Mouse (Mus musculus): ENCODE data around the gene Cdk19. TPM values are rescaled to one million over a fixed set of nuclear protein-coding genes. Genes with fewer than 3 reads are reported as not detected.

The Cdk19 gene
- polyA plus RNA-seq, 1 experiment from 2014 or later, result 7.0 TPM

- 71% methylated on average over 3 of the region's 3 CpGs for WGBS
Observed at GRCm38 (mm10) chr10:40446630-40447029, 107.3 kb downstream of the Cdk19 start.

GRCm38 (mm10) chr10:40447295-40447694 is 107.9 kb downstream of the Cdk19 start:
- H3K36me3 ChIP-seq (ENCODE audit: control insufficient read depth, insufficient read depth), result no peaks in the 10 kb centered on the region
- no peak overlapping the region for H3K4me2 ChIP-seq (ENCODE audit: low read depth, low read length)
- H3K4me1 ChIP-seq (ENCODE audit: control insufficient read depth, insufficient read depth, low read length), result peaks cover 13% of the 10 kb centered on the region
- H3K27ac ChIP-seq (ENCODE audit: low read length), result no peak overlapping the region
- no peaks in the 10 kb centered on the region for H3K9me3 ChIP-seq (replicated peaks; ENCODE audit: control insufficient read depth, low read length)
- no peaks in the 10 kb centered on the region for H3K27me3 ChIP-seq (ENCODE audit: control insufficient read depth, insufficient read depth, low read length)
- no peak overlapping the region for H3K9ac ChIP-seq (ENCODE audit: low read length)
- WGBS, result 49% methylated on average over 3 of the region's 3 CpGs
- H3K4me3 ChIP-seq (ENCODE audit: low read length), result no peak overlapping the region
- ATAC-seq (replicated peaks; ENCODE audit: extremely low read depth, insufficient read depth, low FRiP score), result no peak

More at GRCm38 (mm10) chr10:40446630-40447029, 107.3 kb downstream of the Cdk19 start:
- H3K36me3 ChIP-seq (ENCODE audit: control insufficient read depth, insufficient read depth), result no peaks in the 10 kb centered on the region
- no peak for ATAC-seq (replicated peaks; ENCODE audit: extremely low read depth, insufficient read depth, low FRiP score)
- H3K4me3 ChIP-seq (ENCODE audit: low read length), result no peak overlapping the region
- H3K9ac ChIP-seq (ENCODE audit: low read length), result no peak overlapping the region
- H3K27me3 ChIP-seq (ENCODE audit: control insufficient read depth, insufficient read depth, low read length), result no peaks in the 10 kb centered on the region
- peaks cover 6% of the 10 kb centered on the region for H3K4me1 ChIP-seq (ENCODE audit: control insufficient read depth, insufficient read depth, low read length)
- H3K4me2 ChIP-seq (ENCODE audit: low read depth, low read length), result no peak overlapping the region
- H3K9me3 ChIP-seq (replicated peaks; ENCODE audit: control insufficient read depth, low read length), result no peaks in the 10 kb centered on the region
- H3K27ac ChIP-seq (ENCODE audit: low read length), result no peak overlapping the region

- Histone ChIP-seq H3K4me1 (ENCODE audit: control insufficient read depth, insufficient read depth, low read length) (peaks cover 13% of the 10 kb centered on the region), H3K36me3 (ENCODE audit: control insufficient read depth, insufficient read depth) (no peaks in the 10 kb centered on the region), H3K27ac (ENCODE audit: low read length) (peak overlapping the region; percentile 53; the same call in 1 of the 2 replicates), H3K9me3 (replicated peaks; ENCODE audit: control insufficient read depth, low read length) (no peaks in the 10 kb centered on the region), H3K27me3 (ENCODE audit: control insufficient read depth, insufficient read depth, low read length) (no peaks in the 10 kb centered on the region), H3K4me2 (ENCODE audit: low read depth, low read length) (no peak overlapping the region), H3K4me3 (ENCODE audit: low read length) (no peak overlapping the region), H3K9ac (ENCODE audit: low read length) (no peak overlapping the region)
- WGBS, result 50% methylated on average over 5 of the region's 5 CpGs
- no peak for ATAC-seq (replicated peaks; ENCODE audit: extremely low read depth, insufficient read depth, low FRiP score)
Observed at GRCm38 (mm10) chr10:40447921-40448320, 108.6 kb downstream of the Cdk19 start.

- Histone ChIP-seq H3K27me3 (ENCODE audit: control insufficient read depth, insufficient read depth, low read length) (no peaks in the 10 kb centered on the region), H3K9ac (ENCODE audit: low read length) (no peak overlapping the region), H3K36me3 (ENCODE audit: control insufficient read depth, insufficient read depth) (no peaks in the 10 kb centered on the region), H3K9me3 (replicated peaks; ENCODE audit: control insufficient read depth, low read length) (no peaks in the 10 kb centered on the region), H3K27ac (ENCODE audit: low read length) (peak overlapping the region; percentile 53; the same call in 1 of the 2 replicates), H3K4me2 (ENCODE audit: low read depth, low read length) (no peak overlapping the region), H3K4me3 (ENCODE audit: low read length) (no peak overlapping the region), H3K4me1 (ENCODE audit: control insufficient read depth, insufficient read depth, low read length) (peaks cover 13% of the 10 kb centered on the region)
- 41% methylated on average over 3 of the region's 3 CpGs for WGBS
- no peak for ATAC-seq (replicated peaks; ENCODE audit: extremely low read depth, insufficient read depth, low FRiP score)
Observed at GRCm38 (mm10) chr10:40448444-40448843, 109.1 kb downstream of the Cdk19 start.

GRCm38 (mm10) chr10:40449571-40449970 is 110.2 kb downstream of the Cdk19 start:
- Histone ChIP-seq H3K9me3 (replicated peaks; ENCODE audit: control insufficient read depth, low read length) (no peaks in the 10 kb centered on the region), H3K27me3 (ENCODE audit: control insufficient read depth, insufficient read depth, low read length) (no peaks in the 10 kb centered on the region), H3K4me2 (ENCODE audit: low read depth, low read length) (no peak overlapping the region), H3K4me1 (ENCODE audit: control insufficient read depth, insufficient read depth, low read length) (peaks cover 13% of the 10 kb centered on the region), H3K27ac (ENCODE audit: low read length) (no peak overlapping the region), H3K36me3 (ENCODE audit: control insufficient read depth, insufficient read depth) (no peaks in the 10 kb centered on the region), H3K4me3 (ENCODE audit: low read length) (no peak overlapping the region), H3K9ac (ENCODE audit: low read length) (no peak overlapping the region)
- ATAC-seq (replicated peaks; ENCODE audit: extremely low read depth, insufficient read depth, low FRiP score), result no peak; the same call in 1 of the 2 replicates
- 91% methylated on average over 6 of the region's 6 CpGs for WGBS

- Histone ChIP-seq H3K9me3 (replicated peaks; ENCODE audit: control insufficient read depth, low read length) (no peaks in the 10 kb centered on the region), H3K27me3 (ENCODE audit: control insufficient read depth, insufficient read depth, low read length) (no peaks in the 10 kb centered on the region), H3K4me3 (ENCODE audit: low read length) (no peak overlapping the region), H3K9ac (ENCODE audit: low read length) (no peak overlapping the region), H3K4me1 (ENCODE audit: control insufficient read depth, insufficient read depth, low read length) (peaks cover 13% of the 10 kb centered on the region), H3K27ac (ENCODE audit: low read length) (no peak overlapping the region), H3K36me3 (ENCODE audit: control insufficient read depth, insufficient read depth) (no peaks in the 10 kb centered on the region), H3K4me2 (ENCODE audit: low read depth, low read length) (no peak overlapping the region)
- WGBS, result 92% methylated on average over 4 of the region's 4 CpGs
- no peak for ATAC-seq (replicated peaks; ENCODE audit: extremely low read depth, insufficient read depth, low FRiP score)
Observed at GRCm38 (mm10) chr10:40450171-40450570, 110.8 kb downstream of the Cdk19 start.

GRCm38 (mm10) chr10:40457116-40457515 is 117.8 kb downstream of the Cdk19 start:
- Histone ChIP-seq H3K9me3 (replicated peaks; ENCODE audit: control insufficient read depth, low read length) (no peaks in the 10 kb centered on the region), H3K27ac (ENCODE audit: low read length) (no peak overlapping the region), H3K36me3 (ENCODE audit: control insufficient read depth, insufficient read depth) (no peaks in the 10 kb centered on the region), H3K4me1 (ENCODE audit: control insufficient read depth, insufficient read depth, low read length) (peaks cover 2% of the 10 kb centered on the region), H3K27me3 (ENCODE audit: control insufficient read depth, insufficient read depth, low read length) (no peaks in the 10 kb centered on the region), H3K4me2 (ENCODE audit: low read depth, low read length) (no peak overlapping the region), H3K4me3 (ENCODE audit: low read length) (no peak overlapping the region), H3K9ac (ENCODE audit: low read length) (no peak overlapping the region)
- 79% methylated on average over 1 of the region's 1 CpGs for WGBS
- ATAC-seq (replicated peaks; ENCODE audit: extremely low read depth, insufficient read depth, low FRiP score), result no peak

- Histone ChIP-seq H3K9me3 (replicated peaks; ENCODE audit: control insufficient read depth, low read length) (0 out of 2 replicates have a peak, but pooled peaks cover 3% of the 10 kb centered on the region), H3K4me3 (ENCODE audit: low read length) (no peak overlapping the region), H3K36me3 (ENCODE audit: control insufficient read depth, insufficient read depth) (no peaks in the 10 kb centered on the region), H3K27me3 (ENCODE audit: control insufficient read depth, insufficient read depth, low read length) (no peaks in the 10 kb centered on the region), H3K9ac (ENCODE audit: low read length) (no peak overlapping the region), H3K4me1 (ENCODE audit: control insufficient read depth, insufficient read depth, low read length) (no peaks in the 10 kb centered on the region), H3K4me2 (ENCODE audit: low read depth, low read length) (no peak overlapping the region), H3K27ac (ENCODE audit: low read length) (no peak overlapping the region)
- WGBS, result 92% methylated on average over 17 of the region's 17 CpGs
- ATAC-seq (replicated peaks; ENCODE audit: extremely low read depth, insufficient read depth, low FRiP score), result no peak
Observed at GRCm38 (mm10) chr10:40459141-40459540, 119.8 kb downstream of the Cdk19 start.

- Histone ChIP-seq H3K27ac (ENCODE audit: low read length) (no peak overlapping the region), H3K4me3 (ENCODE audit: low read length) (no peak overlapping the region), H3K4me2 (ENCODE audit: low read depth, low read length) (no peak overlapping the region), H3K36me3 (ENCODE audit: control insufficient read depth, insufficient read depth) (no peaks in the 10 kb centered on the region), H3K27me3 (ENCODE audit: control insufficient read depth, insufficient read depth, low read length) (no peaks in the 10 kb centered on the region), H3K4me1 (ENCODE audit: control insufficient read depth, insufficient read depth, low read length) (no peaks in the 10 kb centered on the region), H3K9ac (ENCODE audit: low read length) (no peak overlapping the region), H3K9me3 (replicated peaks; ENCODE audit: control insufficient read depth, low read length) (0 out of 2 replicates have a peak, but pooled peaks cover 3% of the 10 kb centered on the region)
- ATAC-seq (replicated peaks; ENCODE audit: extremely low read depth, insufficient read depth, low FRiP score), result no peak
- 83% methylated on average over 6 of the region's 6 CpGs for WGBS
Observed at GRCm38 (mm10) chr10:40461362-40461761, 122.0 kb downstream of the Cdk19 start.

Measured in heart, embryonic 16.5 days (tissue).